Mouse (Mus musculus) lung, adult 2 months (tissue): ENCODE data around the gene E130114P18Rik.

ENCODE experiments used
- CTCF ChIP-seq: fragments of 200-500 bp; IDR thresholded peaks from 2 replicates; pipeline ENCODE4 v1.5.1; 2011; ENCODE audit warnings: mild to moderate bottlenecking, low read length, control low read depth; ENCODE audit not compliant: insufficient read depth
- POLR2A ChIP-seq: fragments of 200-500 bp; IDR thresholded peaks from 2 replicates; pipeline ENCODE4 v1.6.1; 2011; ENCODE audit warnings: low read depth, mild to moderate bottlenecking, control low read depth, low read length, borderline replicate concordance; ENCODE audit errors: extremely low read depth

GRCm38 (mm10) chr4:97712547-97712946, 65.3 kb downstream of the E130114P18Rik start:
- TF ChIP-seq CTCF (no peak), POLR2A (no peak)
